Mouse (Mus musculus) adipocyte (in vitro differentiated cells): Measurements from ENCODE around the gene Arhgap25.

Experiments
- DNase-seq: peaks from one replicate; pipeline ENCODE4 v3.0.0-alpha.2; 2016; ENCODE audit warnings: low spot score

The Arhgap25 gene

DNA sequence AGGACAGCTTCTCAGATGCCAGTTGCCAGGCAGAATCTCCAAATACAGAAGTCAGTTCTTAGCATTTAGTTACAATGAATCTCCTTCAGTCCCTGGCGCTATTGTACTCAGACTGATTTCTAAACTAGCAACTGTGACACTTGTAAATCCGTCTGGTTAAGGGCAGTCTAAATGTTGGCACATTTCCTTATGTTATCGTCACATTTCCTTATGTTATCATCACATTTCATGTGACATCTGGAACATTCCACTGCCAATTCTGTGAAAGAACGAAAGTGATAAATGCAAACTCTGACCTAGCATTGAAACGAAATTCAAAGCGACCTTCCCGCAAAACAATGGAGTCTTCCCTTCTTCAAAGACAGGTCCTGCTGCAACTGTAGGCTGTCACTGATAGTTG, 87.8 kb downstream of the Arhgap25 start:
- DNase-seq, result no peak

DNA sequence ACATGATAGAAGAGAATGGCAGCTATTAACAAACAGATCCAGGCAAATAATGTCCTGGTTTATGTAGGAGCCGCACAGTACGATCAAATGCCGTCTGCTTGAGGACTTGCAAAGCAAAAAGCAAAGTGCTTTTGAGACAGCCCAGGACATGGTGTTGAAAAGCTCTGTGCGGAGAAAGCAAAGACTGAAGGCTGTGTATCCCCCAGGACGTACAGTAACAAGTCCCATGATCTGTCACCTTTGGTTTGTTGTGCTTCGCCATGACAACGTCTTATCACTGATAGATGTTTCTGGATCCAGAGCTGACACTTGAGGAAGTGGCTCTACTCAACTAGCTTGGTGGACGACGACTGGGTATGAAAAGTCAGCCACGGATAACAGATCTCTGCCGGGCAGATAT, 89.8 kb downstream of the Arhgap25 start:
- DNase-seq, result no peak

DNA sequence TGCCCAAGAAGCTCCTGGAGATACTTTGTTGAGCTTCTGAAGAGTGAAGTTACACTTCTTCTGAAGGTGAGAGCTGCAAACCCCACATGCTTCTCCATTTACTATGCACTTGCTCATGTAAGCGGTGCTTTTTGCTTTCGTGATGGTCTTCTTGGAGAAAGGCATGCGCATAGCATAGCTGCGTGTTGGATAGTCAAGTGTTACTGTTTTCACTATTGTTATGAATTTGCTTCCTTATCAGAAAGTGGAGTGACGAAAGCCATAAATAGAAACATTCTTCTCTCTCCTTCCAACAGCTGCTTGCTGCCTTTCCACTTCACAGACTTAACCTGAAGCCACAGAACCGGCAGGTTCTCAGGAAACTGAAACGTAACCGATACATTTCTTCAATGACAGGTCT, 96.3 kb downstream of the Arhgap25 start:
- no peak for DNase-seq

DNA sequence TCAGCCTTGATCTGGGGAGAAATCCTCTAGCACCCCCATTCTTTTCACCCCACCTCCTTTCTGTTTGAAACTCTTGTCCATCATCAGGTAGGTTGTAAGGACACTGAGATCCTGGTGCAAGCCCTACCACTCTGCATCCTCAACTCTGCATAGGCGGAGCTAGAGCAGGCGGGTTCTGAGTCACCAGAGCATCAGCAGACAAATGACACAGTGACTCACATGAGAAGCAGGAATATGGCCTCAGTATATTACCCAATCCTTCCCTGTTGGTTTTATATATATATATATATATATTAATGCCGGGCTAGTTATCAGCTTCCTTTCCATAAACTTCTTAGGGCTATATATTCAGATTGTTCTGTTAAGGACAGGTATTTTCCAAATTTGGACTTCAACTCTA, 97.3 kb downstream of the Arhgap25 start:
- no peak for DNase-seq

DNA sequence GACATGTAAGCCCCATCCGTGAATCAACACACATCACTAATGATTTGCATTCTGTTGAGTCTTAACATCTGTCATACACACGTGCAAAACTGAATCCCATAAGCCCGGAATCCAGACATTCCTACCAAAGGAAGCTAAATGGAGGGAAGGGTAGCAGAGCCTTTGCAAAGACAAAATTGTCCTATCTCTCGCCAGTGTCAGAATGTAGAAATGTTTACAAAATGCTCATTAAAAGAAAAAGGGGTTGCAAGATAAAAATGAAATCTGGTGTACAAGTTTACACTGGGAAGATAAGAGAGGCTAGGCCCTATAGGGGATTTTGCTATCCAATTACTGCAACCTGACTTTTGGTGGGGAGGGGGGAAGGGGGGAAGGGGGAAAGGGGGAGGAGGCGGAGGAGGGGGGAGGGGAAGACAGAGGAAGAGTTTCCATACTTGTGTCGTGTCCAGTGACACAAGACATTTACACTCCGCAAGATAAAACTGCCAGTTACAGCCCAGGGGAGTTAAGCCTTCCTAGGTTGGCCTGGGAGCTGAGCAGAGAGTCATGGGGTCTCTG, 104.5 kb downstream of the Arhgap25 start, which contains the start of gene Bmp10:
Bmp10 (plus strand) TSS at position 508 of the 558 bp plus-strand sequence.
- DNase-seq, result no peak

DNA sequence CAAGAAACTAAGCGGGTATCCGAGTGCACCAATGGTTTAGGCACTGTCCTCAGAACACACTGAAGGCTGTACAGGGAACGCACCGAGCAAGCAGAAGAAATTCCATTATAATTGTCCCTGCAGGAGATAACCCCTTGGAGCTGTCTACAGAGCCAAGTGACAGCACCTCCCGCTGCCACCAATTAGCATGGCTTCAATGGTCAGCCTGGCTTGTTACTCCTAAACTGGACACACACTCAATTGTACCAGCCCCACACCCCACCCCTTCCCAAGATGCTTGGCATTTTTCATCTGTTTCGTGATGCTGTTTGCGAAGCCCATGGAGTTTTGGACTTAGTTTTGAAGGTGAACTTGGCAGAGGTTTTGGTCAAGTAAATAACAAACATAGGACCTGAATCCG, 105.4 kb downstream of the Arhgap25 start:
- no peak for DNase-seq

DNA sequence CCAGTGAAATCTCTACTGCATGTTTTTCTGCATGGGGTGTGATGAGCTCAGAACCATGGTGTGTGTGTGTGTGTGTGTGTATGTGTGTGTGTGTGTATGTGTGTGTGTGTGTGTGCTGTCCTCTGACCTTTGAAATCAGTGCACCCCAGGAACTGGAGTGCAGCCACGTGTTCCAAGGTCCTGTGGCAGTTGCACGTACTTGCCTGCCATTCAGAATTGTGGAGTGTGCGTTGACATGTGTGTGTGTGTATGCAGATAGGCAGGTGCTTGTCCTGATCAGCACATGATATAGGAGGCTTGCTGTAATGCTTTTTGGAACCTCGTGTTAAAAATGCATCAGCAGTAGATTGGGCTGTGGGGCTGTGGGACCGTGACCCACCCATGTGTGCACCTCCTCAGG, 106.1 kb downstream of the Arhgap25 start:
- DNase-seq, result no peak

DNA sequence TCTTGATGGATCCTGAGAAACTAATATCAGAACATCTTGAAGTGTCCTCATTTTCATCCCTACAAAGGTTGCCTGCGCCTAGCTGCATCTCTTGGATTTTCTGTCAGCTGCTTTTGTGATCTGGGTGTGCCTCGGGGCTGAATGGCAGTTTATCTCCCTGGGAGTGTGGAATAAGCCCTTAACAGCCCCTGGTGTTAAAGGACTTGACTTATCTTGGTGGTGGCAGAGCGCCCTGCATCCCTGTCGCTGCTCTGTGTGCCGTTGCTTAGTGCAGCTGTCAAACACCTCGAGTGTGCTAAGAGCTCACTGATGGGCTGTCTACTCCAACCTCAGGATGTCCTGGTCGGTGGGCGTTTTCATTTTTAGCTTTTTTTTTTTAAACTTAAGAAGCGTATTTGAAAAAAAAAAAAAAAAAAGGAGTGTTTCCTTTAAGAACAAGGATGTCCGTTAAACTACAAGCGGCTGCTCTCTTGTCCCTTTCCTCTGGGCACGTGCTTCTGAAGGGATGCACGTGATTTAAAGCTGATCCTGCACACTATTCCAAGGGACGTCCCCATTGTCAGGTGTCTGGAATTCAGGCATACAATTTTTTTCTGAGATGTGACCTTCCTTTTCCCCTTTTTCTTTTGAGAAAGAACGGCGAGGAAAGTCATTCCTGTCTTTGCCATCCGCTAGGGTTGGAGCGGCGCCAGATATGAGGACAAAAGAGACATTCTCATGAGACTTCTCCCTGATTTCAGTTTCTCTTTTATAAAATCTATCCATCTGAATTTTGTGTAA, 108.8 kb downstream of the Arhgap25 start:
- DNase-seq, result no peak

DNA sequence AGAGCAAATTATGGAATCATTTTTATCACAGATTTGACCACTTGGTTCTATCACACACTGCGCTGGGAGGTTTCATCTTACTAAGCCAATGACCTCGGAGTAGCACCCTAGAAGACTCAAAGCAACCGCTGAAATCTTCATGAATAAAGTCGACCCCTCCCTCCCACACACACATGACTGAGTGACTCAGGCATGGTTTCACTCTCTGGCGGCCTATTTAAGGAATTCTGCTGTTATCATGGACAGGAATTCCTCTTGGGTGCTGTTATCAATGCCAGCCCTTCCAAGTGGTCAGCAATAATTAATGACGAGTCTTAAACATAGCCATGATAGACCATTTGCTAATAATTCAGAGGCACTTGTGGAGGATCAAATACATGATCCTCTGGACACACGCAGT, 110.8 kb downstream of the Arhgap25 start:
- no peak for DNase-seq

DNA sequence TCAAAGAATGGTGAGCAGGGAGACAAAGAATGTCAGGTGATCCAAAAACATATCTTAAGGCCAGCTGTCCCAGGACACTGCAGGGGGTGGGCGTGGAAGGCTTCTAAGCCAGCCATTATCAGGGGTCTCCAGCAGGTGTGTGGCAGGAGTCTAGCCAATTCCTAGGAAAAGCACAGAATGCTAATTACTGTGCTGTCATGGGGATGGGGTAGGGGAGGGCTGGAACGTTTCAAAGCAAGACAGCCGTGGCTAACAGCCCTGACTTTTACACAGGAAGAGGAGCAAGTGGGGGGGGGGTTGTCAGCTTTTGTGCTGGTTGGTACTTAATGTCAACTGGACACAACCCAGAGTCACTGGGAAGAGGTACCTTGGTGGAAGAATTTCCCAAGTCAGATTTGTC, 121.0 kb downstream of the Arhgap25 start:
- no peak for DNase-seq
